Comparison of ENCODE assay signal across 19 mouse cellular contexts in genomic region chr5:62924616-62925015, GRCm38 (mm10).
DNase-seq lines count a peak whose midpoint lies in the region; ATAC-seq lines count a peak whose summit lies in the region.
"Had no signal": no experiment of that assay in that cellular context is flagged by ENCODE, and none has a peak within 500 bp of the region (broad histone marks: within the 10 kb centered on the region; RNA-seq: fewer than 3 reads in every experiment).

No protein-coding gene starts in this region.

- H3K4me2 ChIP-seq in kidney, embryonic 15.5 days = no peak overlapping the region
- H3K4me2 ChIP-seq in neural tube, embryonic 15.5 days = no peak overlapping the region
- H3K4me2 ChIP-seq: embryonic facial prominence, embryonic 15.5 days; forebrain, embryonic 13.5 days; liver, embryonic 12.5 days; neural tube, embryonic 13.5 days had no signal

- no peaks in the 10 kb centered on the region for H3K4me1 ChIP-seq in kidney, embryonic 15.5 days
- H3K4me1 ChIP-seq in neural tube, embryonic 15.5 days = no peaks in the 10 kb centered on the region
- H3K4me1 ChIP-seq: embryonic facial prominence, embryonic 15.5 days; forebrain, embryonic 13.5 days; liver, embryonic 12.5 days; megakaryocyte, embryonic 14.5 days; neural tube, embryonic 13.5 days had no signal

- ATAC-seq in kidney, embryonic 15.5 days (replicated peaks; ENCODE audit: low FRiP score) = peak; percentile 46; the same call in 1 of the 2 replicates
- ATAC-seq in activated CD4-positive, CD25-positive, alpha-beta regulatory T cell, adult 4 months = peak; percentile 46
- ATAC-seq in neural tube, embryonic 15.5 days (ENCODE audit: low FRiP score) = no peak
- ATAC-seq: forebrain, embryonic 13.5 days; hindbrain, embryonic 16.5 days; liver, embryonic 12.5 days had no signal

- H3K27me3 ChIP-seq in kidney, embryonic 15.5 days = no peaks in the 10 kb centered on the region
- H3K27me3 ChIP-seq in neural tube, embryonic 15.5 days (replicated peaks) = no peaks in the 10 kb centered on the region
- H3K27me3 ChIP-seq: embryonic facial prominence, embryonic 15.5 days; forebrain, embryonic 13.5 days; liver, embryonic 12.5 days; megakaryocyte, embryonic 14.5 days; neural tube, embryonic 13.5 days had no signal

- H3K36me3 ChIP-seq in kidney, embryonic 15.5 days = no peaks in the 10 kb centered on the region
- H3K36me3 ChIP-seq in neural tube, embryonic 15.5 days = no peaks in the 10 kb centered on the region
- H3K36me3 ChIP-seq: embryonic facial prominence, embryonic 15.5 days; liver, embryonic 12.5 days; neural tube, embryonic 13.5 days had no signal

- no peak overlapping the region for H3K4me3 ChIP-seq in kidney, embryonic 15.5 days (replicated peaks)
- H3K4me3 ChIP-seq in neural tube, embryonic 15.5 days (replicated peaks) = no peak overlapping the region
- H3K4me3 ChIP-seq: embryonic facial prominence, embryonic 15.5 days; forebrain, embryonic 13.5 days; liver, embryonic 12.5 days; megakaryocyte, embryonic 14.5 days; neural tube, embryonic 13.5 days had no signal

- no peak overlapping the region for H3K9ac ChIP-seq in kidney, embryonic 15.5 days
- no peak overlapping the region for H3K9ac ChIP-seq in neural tube, embryonic 15.5 days (replicated peaks)
- H3K9ac ChIP-seq: embryonic facial prominence, embryonic 15.5 days; forebrain, embryonic 13.5 days; liver, embryonic 12.5 days; neural tube, embryonic 13.5 days had no signal

- H3K27ac ChIP-seq in kidney, embryonic 15.5 days = no peak overlapping the region
- no peak overlapping the region for H3K27ac ChIP-seq in neural tube, embryonic 15.5 days (replicated peaks)
- H3K27ac ChIP-seq: embryonic facial prominence, embryonic 15.5 days; forebrain, embryonic 13.5 days; liver, embryonic 12.5 days; neural tube, embryonic 13.5 days had no signal

- no peak for DNase-seq in kidney, postnatal 14 days
- peak; percentile 59 for DNase-seq in 416B (ENCODE audit: low read depth)
- peak; percentile 16 for DNase-seq in induced T-regulatory cell, adult 2 months (ENCODE audit: low read depth)
- no peak for DNase-seq in MN1 (ENCODE audit: low spot score)
- DNase-seq in T-cell, adult 2 months (ENCODE audit: low spot score) = no peak
- DNase-seq: adrenal gland, postnatal 25 days; cerebellum, adult 9-11 months; gastrocnemius, postnatal 10 days; left cerebral cortex, postnatal 4 days; retina, postnatal 1 day had no signal

- H3K9me3 ChIP-seq in kidney, embryonic 15.5 days (replicated peaks) = no peaks in the 10 kb centered on the region
- H3K9me3 ChIP-seq in neural tube, embryonic 15.5 days (replicated peaks) = no peaks in the 10 kb centered on the region
- H3K9me3 ChIP-seq: embryonic facial prominence, embryonic 15.5 days; forebrain, embryonic 13.5 days; liver, embryonic 12.5 days; megakaryocyte, embryonic 14.5 days; neural tube, embryonic 13.5 days had no signal

Comparison
In these comparisons a context has a peak if more than half of its experiments do, and no peak if none do; other contexts are left out.
1. DNase-seq: peak in 416B (single experiment) and induced T-regulatory cell, adult 2 months (single experiment); none in kidney, postnatal 14 days (single experiment), MN1 (single experiment) and T-cell, adult 2 months (single experiment).